Mouse (Mus musculus) liver, adult 10 weeks (tissue): Measurements from ENCODE around the gene Olfr816. TPM values are rescaled to one million over a fixed set of nuclear protein-coding genes. Genes with fewer than 3 reads are reported as not detected.

ENCODE experiments used
- polyA plus RNA-seq: library from polyadenylated mRNA; stranded (reverse); fragments of 350-450 nt; fragmentation: Illumina TruSeq; extraction: RNeasy Lipid Tissue Mini Kit (QIAGEN cat#74804); gene quantifications from one replicate; pipeline ENCODE4 v1.2.3, GENCODE M21; 2014; ENCODE audit warnings: low read depth, low replicate concordance

Olfr816 gene
- polyA plus RNA-seq, result not detected

GRCm38 (mm10) chr10:129915497-129915896 is at the start of gene Olfr816:
TSS of gene Olfr816 (minus strand) at chr10:129915597.

GRCm38 (mm10) chr10:129949000-129949399 is 33.6 kb upstream of the Olfr816 start, which contains the start of gene Olfr818:
TSS of gene Olfr818 (minus strand) at chr10:129949100.

GRCm38 (mm10) chr10:129905767-129906166 is 9.6 kb downstream of the Olfr816 start, which contains the start of gene Olfr815:
TSS of gene Olfr815 (minus strand) at chr10:129905867.

GRCm38 (mm10) chr10:129879751-129880150 is 35.6 kb downstream of the Olfr816 start, which contains the start of gene Olfr814:
TSS of gene Olfr814 (minus strand) at chr10:129879851.

Other genes with a start within 250 kb of the Olfr816 start
- not detected for gene Olfr801, start 241.7 kb downstream of the Olfr816 start, polyA plus RNA-seq
- gene Olfr802, start 227.4 kb downstream of the Olfr816 start, polyA plus RNA-seq, result not detected
- not detected for gene Olfr803, start 221.3 kb downstream of the Olfr816 start, polyA plus RNA-seq
- gene Olfr804, start 212.4 kb downstream of the Olfr816 start, polyA plus RNA-seq, result not detected
- gene Olfr805, start 186.2 kb downstream of the Olfr816 start, polyA plus RNA-seq, result not detected
- gene Olfr806, start 173.7 kb downstream of the Olfr816 start, polyA plus RNA-seq, result not detected
- not detected for gene Olfr807, start 157.8 kb downstream of the Olfr816 start, polyA plus RNA-seq
- gene Olfr808, start 150.1 kb downstream of the Olfr816 start, polyA plus RNA-seq, result not detected
- gene Olfr809, start 141.0 kb downstream of the Olfr816 start, polyA plus RNA-seq, result not detected
- gene Olfr810, start 120.7 kb downstream of the Olfr816 start, polyA plus RNA-seq, result not detected
- not detected for gene Olfr811, start 111.2 kb downstream of the Olfr816 start, polyA plus RNA-seq
- gene Olfr812, start 69.5 kb downstream of the Olfr816 start, polyA plus RNA-seq, result not detected
- not detected for gene Olfr813, start 60.2 kb downstream of the Olfr816 start, polyA plus RNA-seq
- not detected for gene Olfr814, start 35.7 kb downstream of the Olfr816 start, polyA plus RNA-seq
- not detected for gene Olfr815, start 9.7 kb downstream of the Olfr816 start, polyA plus RNA-seq
- gene Olfr818, start 33.5 kb upstream of the Olfr816 start, polyA plus RNA-seq, result not detected
- gene Olfr819, start 51.7 kb upstream of the Olfr816 start, polyA plus RNA-seq, result not detected
- gene Olfr247, start 60.5 kb upstream of the Olfr816 start, polyA plus RNA-seq, result not detected
- gene Gm10310, start 69.5 kb upstream of the Olfr816 start, polyA plus RNA-seq, result not detected
- gene Olfr820, start 97.0 kb upstream of the Olfr816 start, polyA plus RNA-seq, result not detected
- gene Olfr821, start 114.8 kb upstream of the Olfr816 start, polyA plus RNA-seq, result not detected
- gene Olfr822, start 155.6 kb upstream of the Olfr816 start, polyA plus RNA-seq, result not detected
- not detected for gene Olfr823, start 199.8 kb upstream of the Olfr816 start, polyA plus RNA-seq
- gene Olfr824, start 214.4 kb upstream of the Olfr816 start, polyA plus RNA-seq, result not detected